Mouse (Mus musculus): ENCODE measurements at regions not wholly inside any gene's neighbourhood (a gene's known extent, or its start where the extent isn't known, plus 50 kb on each side); places are given as distances from the start of the nearest gene placed in this dataset.

DNA sequence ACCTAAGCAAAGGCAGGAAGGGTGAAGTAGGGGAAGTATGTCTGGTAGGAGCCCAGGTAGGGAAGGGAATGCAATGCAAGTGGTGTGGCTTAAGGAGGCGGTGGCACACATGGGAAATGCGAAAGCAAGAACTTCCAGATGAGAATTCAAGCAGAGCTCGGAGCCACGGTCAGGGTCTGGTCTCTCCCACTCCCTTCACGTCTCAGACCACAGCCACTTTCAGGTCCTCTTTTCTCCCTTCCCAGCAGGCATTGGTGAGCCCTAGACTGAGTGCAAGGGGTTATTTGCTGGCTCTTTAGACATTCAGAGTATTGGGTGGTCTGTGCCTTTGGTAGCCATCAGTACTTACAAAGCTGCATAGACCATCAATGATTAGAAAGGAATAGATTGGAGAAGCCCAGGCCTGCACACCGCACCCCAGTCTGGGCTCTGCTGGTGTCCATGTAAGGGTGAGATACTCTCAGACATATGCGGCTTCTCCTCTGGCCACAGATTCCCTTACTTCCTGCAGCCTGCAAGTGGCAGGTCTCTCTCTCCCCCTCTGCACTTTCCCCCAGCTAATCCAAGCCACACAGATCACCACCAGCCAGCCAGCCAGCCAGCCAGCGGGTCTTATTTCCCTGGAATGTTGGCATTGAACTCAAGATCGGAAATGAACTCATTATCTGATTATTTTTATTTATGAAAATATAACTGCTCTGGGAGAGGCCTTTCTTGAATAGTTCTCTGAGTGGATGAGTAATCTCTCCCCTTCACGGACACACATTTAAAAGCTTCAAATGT, 113.6 kb downstream of the Zfp36l2 start:
- TF ChIP-seq CTCF (IDR thresholded peaks at IDR 0.05; ENCODE audit: low read depth) (no peak), EP300 (IDR thresholded peaks at IDR 0.05; ENCODE audit: low read depth) (no peak)

Measured in liver, embryonic 14.5 days (tissue).